12 mouse cellular contexts compared by ENCODE assay signal in the genomic region with DNA sequence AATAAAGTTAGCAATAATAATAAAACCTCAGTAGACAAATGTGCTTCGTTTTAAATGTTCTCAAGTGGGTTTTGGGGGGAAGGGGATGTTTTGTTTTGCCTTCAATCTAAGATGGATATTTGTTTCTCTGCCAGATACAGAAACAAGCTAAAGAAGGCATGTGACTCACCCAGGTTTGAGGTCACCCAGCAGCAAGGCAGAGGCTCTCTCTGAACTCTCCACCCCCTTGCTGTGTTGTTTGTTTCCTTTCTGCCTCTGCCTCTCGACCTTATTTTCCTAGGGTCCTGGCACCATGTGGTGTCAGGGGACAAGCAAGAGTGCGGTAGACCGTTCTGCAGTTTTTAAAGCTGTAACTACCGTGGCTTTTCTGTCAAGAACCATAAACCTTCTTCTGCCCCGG. TPM values are rescaled to one million over a fixed set of nuclear protein-coding genes. Genes with fewer than 3 reads are reported as not detected.
A peak's percentile ranks its signal among the peaks of the same experiment; 100 is the strongest.
DNase-seq lines count a peak whose midpoint lies in the region; ATAC-seq and TF ChIP-seq lines count a peak whose summit lies in the region.
"Had no signal": no experiment of that assay in that cellular context is flagged by ENCODE, and none has a peak within 500 bp of the region (broad histone marks: within the 10 kb centered on the region; RNA-seq: fewer than 3 reads in every experiment).

No protein-coding gene starts in this region.

- no peaks in the 10 kb centered on the region for H3K9me3 ChIP-seq in hindbrain, embryonic 13.5 days
- H3K9me3 ChIP-seq in hindbrain, embryonic 10.5 days = no peaks in the 10 kb centered on the region
- no peaks in the 10 kb centered on the region for H3K9me3 ChIP-seq in intestine, postnatal 0 days (ENCODE audit: control insufficient read depth)
- H3K9me3 ChIP-seq: embryonic facial prominence, embryonic 15.5 days had no signal

- H3K79me2 ChIP-seq in C2C12 (ENCODE audit: control insufficient read depth, insufficient read depth) = no peaks in the 10 kb centered on the region

- no peak overlapping the region for H3K4me3 ChIP-seq in hindbrain, embryonic 13.5 days
- H3K4me3 ChIP-seq in hindbrain, embryonic 10.5 days = no peak overlapping the region
- H3K4me3 ChIP-seq in C2C12 (ENCODE audit: insufficient read depth, poor library complexity, severe bottlenecking) = no peak overlapping the region
- no peak overlapping the region for H3K4me3 ChIP-seq in intestine, postnatal 0 days (ENCODE audit: low read depth, low read length)
- H3K4me3 ChIP-seq: embryonic facial prominence, embryonic 15.5 days had no signal

- H3K27me3 ChIP-seq in hindbrain, embryonic 13.5 days = peaks cover 3% of the 10 kb centered on the region; the same call in 1 of the 2 replicates
- H3K27me3 ChIP-seq in hindbrain, embryonic 10.5 days (ENCODE audit: insufficient read depth, poor library complexity, severe bottlenecking) = peaks cover 9% of the 10 kb centered on the region
- no peaks in the 10 kb centered on the region for H3K27me3 ChIP-seq in C2C12 (ENCODE audit: control insufficient read depth, insufficient read depth, insufficient read length)
- H3K27me3 ChIP-seq in intestine, postnatal 0 days (replicated peaks; ENCODE audit: control insufficient read depth, insufficient read depth, low read length) = no peaks in the 10 kb centered on the region
- H3K27me3 ChIP-seq: embryonic facial prominence, embryonic 15.5 days had no signal

- H3K79me3 ChIP-seq in C2C12 (ENCODE audit: low read depth) = no peaks in the 10 kb centered on the region

- H3K9ac ChIP-seq in hindbrain, embryonic 13.5 days = peak overlapping the region; percentile 24; the same call in 1 of the 2 replicates
- no peak overlapping the region for H3K9ac ChIP-seq in intestine, postnatal 0 days (ENCODE audit: low read depth, low read length)
- H3K9ac ChIP-seq: embryonic facial prominence, embryonic 15.5 days had no signal

- WGBS in hindbrain, embryonic 13.5 days = 36% methylated on average over 6 of the region's 6 CpGs
- 41% methylated on average over 6 of the region's 6 CpGs for WGBS in hindbrain, embryonic 10.5 days
- WGBS in intestine, postnatal 0 days = 32% methylated on average over 6 of the region's 6 CpGs

- no peak for DNase-seq in hindbrain, embryonic 10.5 days (ENCODE audit: low spot score)
- DNase-seq in 3T3-L1 (ENCODE audit: low read depth, low spot score) = peak; percentile 54
- DNase-seq in layer of hippocampus, adult 11-12 months (ENCODE audit: low spot score) = no peak
- DNase-seq in gastrocnemius, postnatal 4 days (ENCODE audit: low spot score in 2 of 2) = no peak
- DNase-seq: adrenal gland, postnatal 10 days; cerebellum, adult 9-10 months; kidney, adult 18-20 months; spleen, adult 18-20 months had no signal

- no peak overlapping the region for H3K27ac ChIP-seq in hindbrain, embryonic 13.5 days
- no peak overlapping the region for H3K27ac ChIP-seq in hindbrain, embryonic 10.5 days
- no peak overlapping the region for H3K27ac ChIP-seq in intestine, postnatal 0 days (ENCODE audit: low read depth, low read length)
- H3K27ac ChIP-seq: embryonic facial prominence, embryonic 15.5 days had no signal

- H3K4me1 ChIP-seq in hindbrain, embryonic 13.5 days (replicated peaks) = peaks cover 12% of the 10 kb centered on the region; the same call in 1 of the 2 replicates
- H3K4me1 ChIP-seq in hindbrain, embryonic 10.5 days (replicated peaks) = peaks cover 11% of the 10 kb centered on the region; the same call in 1 of the 2 replicates
- H3K4me1 ChIP-seq in intestine, postnatal 0 days (replicated peaks; ENCODE audit: control insufficient read depth, insufficient read depth, low read length) = no peaks in the 10 kb centered on the region
- H3K4me1 ChIP-seq: embryonic facial prominence, embryonic 15.5 days had no signal

- ATAC-seq in hindbrain, embryonic 13.5 days (ENCODE audit: low FRiP score) = no peak
- ATAC-seq in intestine, postnatal 0 days = no peak

- H3ac ChIP-seq in C2C12 (ENCODE audit: control insufficient read depth, insufficient read length, low read depth) = no peak overlapping the region

- H3K4me2 ChIP-seq in hindbrain, embryonic 13.5 days = peak overlapping the region; percentile 23; the same call in 1 of the 2 replicates
- peak overlapping the region; percentile 43 for H3K4me2 ChIP-seq in intestine, postnatal 0 days (replicated peaks; ENCODE audit: low read depth)
- H3K4me2 ChIP-seq: embryonic facial prominence, embryonic 15.5 days had no signal

- no peak for TF ChIP-seq CTCF in C2C12 (IDR thresholded peaks at IDR 0.05; ENCODE audit: control insufficient read depth, insufficient read depth, insufficient read length)
- no peak for TF ChIP-seq CTCF in intestine, postnatal 0 days (IDR thresholded peaks at IDR 0.05; ENCODE audit: low read depth)

- H3K36me3 ChIP-seq in hindbrain, embryonic 13.5 days = no peaks in the 10 kb centered on the region
- no peaks in the 10 kb centered on the region for H3K36me3 ChIP-seq in hindbrain, embryonic 10.5 days
- no peaks in the 10 kb centered on the region for H3K36me3 ChIP-seq in C2C12 (ENCODE audit: control insufficient read depth, insufficient read depth)
- H3K36me3 ChIP-seq in intestine, postnatal 0 days (ENCODE audit: control insufficient read depth, insufficient read depth) = no peaks in the 10 kb centered on the region
- H3K36me3 ChIP-seq: embryonic facial prominence, embryonic 15.5 days had no signal

TF ChIP-seq in C2C12, 6 proteins besides CTCF, POLR2A, EP300 and RAD21:
- TF ChIP-seq FOSL1 (IDR thresholded peaks at IDR 0.05; ENCODE audit: insufficient read depth, low read length, poor library complexity, severe bottlenecking) (no peak), USF1 (IDR thresholded peaks at IDR 0.05; ENCODE audit: low read depth) (peak; percentile 21)

RNA-seq across cellular contexts. Expression of a gene that starts 8.6 kb away (rescaled TPM):
- 3.5 and 4.1 TPM in 2 replicates for polyA plus RNA-seq in hindbrain, embryonic 13.5 days (2015; fragmentation: Nextera tagmentation; extraction: Ambion mirVana)
- 5.3 and 6.7 TPM in 2 replicates for polyA plus RNA-seq in hindbrain, embryonic 10.5 days (2016; fragmentation: Nextera tagmentation; extraction: Ambion mirVana)
- polyA plus RNA-seq in C2C12 (2012; fragmentation: generic; extraction: Trizol) = 2.0 TPM
- 1.0 and 1.2 TPM in 2 replicates for polyA plus RNA-seq in intestine, postnatal 0 days (2015; fragmentation: Nextera tagmentation; extraction: Ambion mirVana)
- 1 to 10 TPM; 3.2 to 3.9 TPM for total RNA-seq in gastrocnemius, postnatal 4 days (2021)
